8 mouse cellular contexts compared by ENCODE assay signal in genomic region chr6:119450965-119451943, GRCm38 (mm10). TPM values are rescaled to one million over a fixed set of nuclear protein-coding genes. Genes with fewer than 3 reads are reported as not detected.
DNase-seq lines count a peak whose midpoint lies in the region; ATAC-seq and TF ChIP-seq lines count a peak whose summit lies in the region.

No protein-coding gene starts in this region.

- no peak for TF ChIP-seq CTCF in stomach, postnatal 0 days (IDR thresholded peaks at IDR 0.05; ENCODE audit: low read depth)

- H3K4me3 ChIP-seq in forebrain, embryonic 14.5 days (ENCODE audit: low read depth, low read length) = peak overlapping the region; percentile 31; the same call in 1 of the 2 replicates
- H3K4me3 ChIP-seq in liver, embryonic 13.5 days (replicated peaks) = no peak overlapping the region
- H3K4me3 ChIP-seq in stomach, postnatal 0 days (ENCODE audit: low read depth, low read length) = peak overlapping the region; percentile 37; the same call in 1 of the 2 replicates

- H3K27ac ChIP-seq in forebrain, embryonic 14.5 days (ENCODE audit: low read depth, low read length) = peak overlapping the region; percentile 92
- no peak overlapping the region for H3K27ac ChIP-seq in liver, embryonic 13.5 days
- H3K27ac ChIP-seq in stomach, postnatal 0 days (replicated peaks) = no peak overlapping the region

- 44% methylated on average over 14 of the region's 14 CpGs for WGBS in forebrain, embryonic 14.5 days
- 11% methylated on average over 14 of the region's 14 CpGs for WGBS in liver, embryonic 13.5 days (ENCODE audit: insufficient replicate concordance)
- WGBS in stomach, postnatal 0 days = 42% methylated on average over 14 of the region's 14 CpGs

- H3K9ac ChIP-seq in forebrain, embryonic 14.5 days (ENCODE audit: low read length) = peak overlapping the region; percentile 54
- no peak overlapping the region for H3K9ac ChIP-seq in liver, embryonic 13.5 days
- no peak overlapping the region for H3K9ac ChIP-seq in stomach, postnatal 0 days (ENCODE audit: low read length)

- H3K4me1 ChIP-seq in forebrain, embryonic 14.5 days (ENCODE audit: control insufficient read depth, insufficient read depth, low read length) = peaks cover 27% of the 10 kb centered on the region
- H3K4me1 ChIP-seq in liver, embryonic 13.5 days (replicated peaks) = peaks cover 21% of the 10 kb centered on the region
- H3K4me1 ChIP-seq in stomach, postnatal 0 days (replicated peaks; ENCODE audit: control insufficient read depth, insufficient read depth) = 0 out of 2 replicates have a peak, but pooled peaks cover 3% of the 10 kb centered on the region

- peak; percentile 21 for DNase-seq in thymus, postnatal 0 days (ENCODE audit: low spot score)
- no peak for DNase-seq in thymus, postnatal 14 days
- peak; percentile 61 for DNase-seq in forebrain, embryonic 14.5 days (ENCODE audit: low spot score)
- no peak for DNase-seq in liver, embryonic 13.5 days
- DNase-seq in stomach, postnatal 0 days (ENCODE audit: low spot score) = no peak
- DNase-seq in adrenal gland, postnatal 25 days = no peak
- DNase-seq in thymus, postnatal 10 days (ENCODE audit: low spot score in 2 of 2) = no peak

- no peaks in the 10 kb centered on the region for H3K27me3 ChIP-seq in forebrain, embryonic 14.5 days (replicated peaks; ENCODE audit: control insufficient read depth, insufficient read depth, low read length)
- H3K27me3 ChIP-seq in liver, embryonic 13.5 days = peaks cover 94% of the 10 kb centered on the region
- H3K27me3 ChIP-seq in stomach, postnatal 0 days (ENCODE audit: control insufficient read depth, insufficient read depth, low read length) = no peaks in the 10 kb centered on the region

- no peaks in the 10 kb centered on the region for H3K36me3 ChIP-seq in forebrain, embryonic 14.5 days (ENCODE audit: control insufficient read depth, insufficient read depth, low read length)
- H3K36me3 ChIP-seq in liver, embryonic 13.5 days = no peaks in the 10 kb centered on the region
- H3K36me3 ChIP-seq in stomach, postnatal 0 days (ENCODE audit: control insufficient read depth, insufficient read depth, low read length) = no peaks in the 10 kb centered on the region

- 0 out of 2 replicates have a peak, but pooled peaks have one; percentile 40 for ATAC-seq in forebrain, embryonic 14.5 days
- no peak; the same call in 1 of the 2 replicates for ATAC-seq in liver, embryonic 13.5 days (ENCODE audit: low read depth)
- ATAC-seq in stomach, postnatal 0 days (ENCODE audit: low FRiP score, low TSS enrichment) = no peak
- ATAC-seq in erythroid progenitor cell, adult 5-6 weeks (replicated peaks; ENCODE audit: low FRiP score, poor library complexity, severe bottlenecking) = no peak

- TF ChIP-seq EP300 in stomach, postnatal 0 days (optimal IDR thresholded peaks at IDR 0.05) = no peak

- H3K4me2 ChIP-seq in forebrain, embryonic 14.5 days (ENCODE audit: low read length) = peak overlapping the region; percentile 65
- peak overlapping the region; percentile 39; the same call in 1 of the 2 replicates for H3K4me2 ChIP-seq in liver, embryonic 13.5 days
- peak overlapping the region; percentile 62 for H3K4me2 ChIP-seq in stomach, postnatal 0 days (replicated peaks; ENCODE audit: low read depth)

- no peaks in the 10 kb centered on the region for H3K9me3 ChIP-seq in forebrain, embryonic 14.5 days (replicated peaks; ENCODE audit: control insufficient read depth, low read length)
- no peaks in the 10 kb centered on the region for H3K9me3 ChIP-seq in liver, embryonic 13.5 days (replicated peaks)
- no peaks in the 10 kb centered on the region for H3K9me3 ChIP-seq in stomach, postnatal 0 days (ENCODE audit: control insufficient read depth, low read length)

RNA-seq across cellular contexts. Expression of gene Fbxl14, which starts 28.2 kb away (rescaled TPM):
- 17.1 and 18.1 TPM in 2 replicates for polyA plus RNA-seq in thymus, postnatal 0 days (2015; fragmentation: Nextera tagmentation; extraction: Ambion mirVana)
- 6.8 and 7.6 TPM in 2 replicates for polyA plus RNA-seq in forebrain, embryonic 14.5 days (2014; fragmentation: Nextera tagmentation; extraction: Ambion mirVana)
- 2.8 and 3.1 TPM in 2 replicates for polyA plus RNA-seq in liver, embryonic 13.5 days (2015; fragmentation: Nextera tagmentation; extraction: Ambion mirVana)
- 2.9 TPM in 2 replicates for polyA plus RNA-seq in stomach, postnatal 0 days (2015; fragmentation: Nextera tagmentation; extraction: Ambion mirVana)
- 15.9 TPM in 2 replicates for total RNA-seq in erythroid progenitor cell, adult 5-6 weeks (2015; ENCODE audit: low replicate concordance)
- 14.1 and 15.9 TPM in 2 replicates for total RNA-seq in erythroid progenitor cell, adult 5-6 weeks (2017; ENCODE audit: low replicate concordance)
- 39.5 and 40.8 TPM in 2 replicates for total RNA-seq in adrenal gland, postnatal 25 days (2021)

RNA-seq across cellular contexts. Expression of gene Adipor2, which starts 33.8 kb away (rescaled TPM):
- 44.5 and 51.4 TPM in 2 replicates for polyA plus RNA-seq in thymus, postnatal 0 days (2015; fragmentation: Nextera tagmentation; extraction: Ambion mirVana)
- polyA plus RNA-seq in forebrain, embryonic 14.5 days (2014; fragmentation: Nextera tagmentation; extraction: Ambion mirVana) = 33.3 and 39.6 TPM in 2 replicates
- 33.3 and 38.6 TPM in 2 replicates for polyA plus RNA-seq in liver, embryonic 13.5 days (2015; fragmentation: Nextera tagmentation; extraction: Ambion mirVana)
- polyA plus RNA-seq in stomach, postnatal 0 days (2015; fragmentation: Nextera tagmentation; extraction: Ambion mirVana) = 80.7 and 90.5 TPM in 2 replicates
- 41.4 and 46.5 TPM in 2 replicates for total RNA-seq in erythroid progenitor cell, adult 5-6 weeks (2015; ENCODE audit: low replicate concordance)
- 54.3 and 63.2 TPM in 2 replicates for total RNA-seq in erythroid progenitor cell, adult 5-6 weeks (2017; ENCODE audit: low replicate concordance)
- total RNA-seq in adrenal gland, postnatal 25 days (2021) = 139 and 144 TPM in 2 replicates

Comparison
In these comparisons a context has a peak if more than half of its experiments do, and no peak if none do; other contexts are left out.
1. DNase-seq: peak in thymus, postnatal 0 days (single experiment) and forebrain, embryonic 14.5 days (single experiment); none in thymus, postnatal 14 days (single experiment), liver, embryonic 13.5 days (single experiment), stomach, postnatal 0 days (single experiment), adrenal gland, postnatal 25 days (single experiment) and thymus, postnatal 10 days (0 of 2).
2. Peak in every context shown above with its lines, with median percentiles within 50 percentile points of each other: H3K4me2 ChIP-seq.